Mouse (Mus musculus): Measurements from ENCODE around the gene Pdgfb. TPM values are rescaled to one million over a fixed set of nuclear protein-coding genes. Genes with fewer than 3 reads are reported as not detected.

The Pdgfb gene
- total and polyA plus RNA-seq, 2 experiments from 2014 or later = 9.2 to 24.4 TPM

DNA sequence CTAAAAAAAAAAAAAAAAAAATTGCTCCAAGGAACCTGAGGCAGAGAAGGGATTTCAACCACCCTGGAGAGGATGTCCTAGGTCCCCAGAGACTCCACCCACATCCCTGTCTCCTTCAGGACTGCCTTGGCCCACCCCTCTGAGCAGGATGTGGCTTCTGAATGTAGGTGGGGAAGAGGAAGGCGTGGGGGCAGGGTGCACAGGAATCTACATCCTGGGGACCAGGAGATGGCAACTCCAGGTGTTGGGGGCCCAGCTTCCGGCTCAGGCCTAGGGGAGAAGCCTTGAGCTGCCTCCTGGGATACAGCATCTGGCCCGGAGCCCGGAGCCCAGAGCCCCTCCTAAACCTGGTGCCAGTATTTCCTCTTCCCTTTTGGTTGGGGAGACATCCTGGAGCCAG is 35.3 kb upstream of the Pdgfb start:
- DNase-seq (ENCODE audit: low spot score) = no peak
- no peak for TF ChIP-seq CTCF (IDR thresholded peaks at IDR 0.05)
- Histone ChIP-seq H3K4me2 (ENCODE audit: low read depth, low read length, poor library complexity, severe bottlenecking) (no peak overlapping the region), H3K4me1 (ENCODE audit: insufficient read depth, low read length) (no peaks in the 10 kb centered on the region), H3K9ac (replicated peaks; ENCODE audit: low read length, poor library complexity, severe bottlenecking) (no peak overlapping the region), H3K27me3 (ENCODE audit: insufficient read depth, low read length) (no peaks in the 10 kb centered on the region), H3K36me3 (ENCODE audit: insufficient read depth, low read length) (no peaks in the 10 kb centered on the region), H3K4me3 (ENCODE audit: low read depth, low read length) (no peak overlapping the region), H3K27ac (ENCODE audit: low read depth, low read length) (no peak overlapping the region), H3K9me3 (ENCODE audit: low read length) (no peaks in the 10 kb centered on the region)
- WGBS = 63% methylated on average over 4 of the region's 4 CpGs
- ATAC-seq (ENCODE audit: low FRiP score) = no peak

DNA sequence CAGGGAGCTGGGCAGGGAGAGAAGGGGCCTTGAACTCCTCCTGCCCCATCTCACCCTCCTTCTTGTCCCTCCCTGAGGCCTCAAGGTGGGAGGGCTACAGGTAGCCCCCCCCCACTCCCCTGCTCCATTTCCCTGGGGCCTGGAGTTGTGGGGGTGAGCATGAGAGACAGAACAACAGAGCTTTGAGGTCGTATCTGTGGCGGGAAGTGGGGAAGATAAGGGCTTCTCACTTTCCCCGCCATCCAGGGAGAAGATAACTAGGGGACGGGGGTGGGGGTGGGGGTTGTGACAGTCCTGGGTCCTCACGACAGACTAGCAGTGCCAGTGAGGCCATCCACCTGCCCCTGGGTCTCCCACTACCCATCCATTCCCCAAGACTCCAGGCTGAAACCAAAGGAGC is 33.2 kb upstream of the Pdgfb start:
- Histone ChIP-seq H3K27ac (ENCODE audit: low read depth, low read length) (no peak overlapping the region), H3K9ac (replicated peaks; ENCODE audit: low read length, poor library complexity, severe bottlenecking) (no peak overlapping the region), H3K9me3 (ENCODE audit: low read length) (no peaks in the 10 kb centered on the region), H3K4me1 (ENCODE audit: insufficient read depth, low read length) (no peaks in the 10 kb centered on the region), H3K36me3 (ENCODE audit: insufficient read depth, low read length) (no peaks in the 10 kb centered on the region), H3K27me3 (ENCODE audit: insufficient read depth, low read length) (no peaks in the 10 kb centered on the region), H3K4me2 (ENCODE audit: low read depth, low read length, poor library complexity, severe bottlenecking) (no peak overlapping the region), H3K4me3 (ENCODE audit: low read depth, low read length) (no peak overlapping the region)
- no peak for TF ChIP-seq CTCF (IDR thresholded peaks at IDR 0.05)
- DNase-seq (ENCODE audit: low spot score) (no peak), ATAC-seq (ENCODE audit: low FRiP score) (no peak)
- 72% methylated on average over 5 of the region's 5 CpGs for WGBS

GRCm38 (mm10) chr15:80047242-80047641 is 32.5 kb upstream of the Pdgfb start:
- Histone ChIP-seq H3K9me3 (ENCODE audit: low read length) (no peaks in the 10 kb centered on the region), H3K4me1 (ENCODE audit: insufficient read depth, low read length) (no peaks in the 10 kb centered on the region), H3K4me3 (ENCODE audit: low read depth, low read length) (no peak overlapping the region), H3K4me2 (ENCODE audit: low read depth, low read length, poor library complexity, severe bottlenecking) (no peak overlapping the region), H3K36me3 (ENCODE audit: insufficient read depth, low read length) (no peaks in the 10 kb centered on the region), H3K9ac (replicated peaks; ENCODE audit: low read length, poor library complexity, severe bottlenecking) (no peak overlapping the region), H3K27ac (ENCODE audit: low read depth, low read length) (no peak overlapping the region), H3K27me3 (ENCODE audit: insufficient read depth, low read length) (no peaks in the 10 kb centered on the region)
- 79% methylated on average over 2 of the region's 2 CpGs for WGBS
- ATAC-seq (ENCODE audit: low FRiP score) (no peak), DNase-seq (ENCODE audit: low spot score) (no peak)
- TF ChIP-seq CTCF (IDR thresholded peaks at IDR 0.05) = no peak

GRCm38 (mm10) chr15:80045749-80046148 is 31.0 kb upstream of the Pdgfb start:
- no peak overlapping the region for H3K27ac ChIP-seq (ENCODE audit: low read depth, low read length)
- no peaks in the 10 kb centered on the region for H3K27me3 ChIP-seq (ENCODE audit: insufficient read depth, low read length)
- H3K9ac ChIP-seq (replicated peaks; ENCODE audit: low read length, poor library complexity, severe bottlenecking) = no peak overlapping the region
- 91% methylated on average over 2 of the region's 2 CpGs for WGBS
- H3K4me1 ChIP-seq (ENCODE audit: insufficient read depth, low read length) = no peaks in the 10 kb centered on the region
- H3K4me2 ChIP-seq (ENCODE audit: low read depth, low read length, poor library complexity, severe bottlenecking) = no peak overlapping the region
- H3K36me3 ChIP-seq (ENCODE audit: insufficient read depth, low read length) = no peaks in the 10 kb centered on the region
- no peaks in the 10 kb centered on the region for H3K9me3 ChIP-seq (ENCODE audit: low read length)
- ATAC-seq (ENCODE audit: low FRiP score) (no peak), DNase-seq (ENCODE audit: low spot score) (no peak)
- no peak overlapping the region for H3K4me3 ChIP-seq (ENCODE audit: low read depth, low read length)
- peak; percentile 31; the same call in 1 of the 2 replicates for TF ChIP-seq CTCF (IDR thresholded peaks at IDR 0.05)

- no peak for ATAC-seq (ENCODE audit: low FRiP score)
- no peaks in the 10 kb centered on the region for H3K4me1 ChIP-seq (ENCODE audit: insufficient read depth, low read length)
- no peak for DNase-seq (ENCODE audit: low spot score)
- no peak for TF ChIP-seq CTCF (IDR thresholded peaks at IDR 0.05)
- no peaks in the 10 kb centered on the region for H3K36me3 ChIP-seq (ENCODE audit: insufficient read depth, low read length)
- H3K4me3 ChIP-seq (ENCODE audit: low read depth, low read length) = no peak overlapping the region
- no peak overlapping the region for H3K27ac ChIP-seq (ENCODE audit: low read depth, low read length)
- no peaks in the 10 kb centered on the region for H3K9me3 ChIP-seq (ENCODE audit: low read length)
- 94% methylated on average over 10 of the region's 10 CpGs for WGBS
- H3K9ac ChIP-seq (replicated peaks; ENCODE audit: low read length, poor library complexity, severe bottlenecking) = no peak overlapping the region
- H3K4me2 ChIP-seq (ENCODE audit: low read depth, low read length, poor library complexity, severe bottlenecking) = no peak overlapping the region
- no peaks in the 10 kb centered on the region for H3K27me3 ChIP-seq (ENCODE audit: insufficient read depth, low read length)
Measured at GRCm38 (mm10) chr15:80044249-80044648, 29.5 kb upstream of the Pdgfb start.

DNA sequence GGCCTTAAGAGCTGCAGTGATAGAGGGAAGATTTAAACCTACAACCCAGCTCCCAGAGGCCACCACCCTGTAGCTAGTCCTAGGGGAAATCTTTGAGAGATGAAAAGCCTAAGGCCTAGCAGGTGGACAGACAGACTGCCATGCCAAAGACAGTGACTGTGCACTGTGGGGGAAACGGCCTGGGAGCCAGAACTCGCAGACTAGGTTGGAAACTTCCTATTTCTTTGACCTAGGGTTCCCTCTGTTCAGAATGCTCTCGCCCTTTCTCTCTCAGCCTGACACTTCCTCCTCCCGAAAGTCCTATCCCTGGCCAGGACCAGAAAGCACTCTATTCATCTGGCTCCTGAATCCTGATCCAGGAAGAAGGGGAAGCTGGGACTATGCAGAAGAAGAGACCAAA is 27.4 kb upstream of the Pdgfb start:
- no peak overlapping the region for H3K4me2 ChIP-seq (ENCODE audit: low read depth, low read length, poor library complexity, severe bottlenecking)
- DNase-seq (ENCODE audit: low spot score) (no peak), ATAC-seq (ENCODE audit: low FRiP score) (no peak)
- no peak for TF ChIP-seq CTCF (IDR thresholded peaks at IDR 0.05)
- H3K9ac ChIP-seq (replicated peaks; ENCODE audit: low read length, poor library complexity, severe bottlenecking) = no peak overlapping the region
- no peaks in the 10 kb centered on the region for H3K9me3 ChIP-seq (ENCODE audit: low read length)
- H3K4me3 ChIP-seq (ENCODE audit: low read depth, low read length) = no peak overlapping the region
- 78% methylated on average over 4 of the region's 4 CpGs for WGBS
- no peak overlapping the region for H3K27ac ChIP-seq (ENCODE audit: low read depth, low read length)
- no peaks in the 10 kb centered on the region for H3K27me3 ChIP-seq (ENCODE audit: insufficient read depth, low read length)
- no peaks in the 10 kb centered on the region for H3K4me1 ChIP-seq (ENCODE audit: insufficient read depth, low read length)
- no peaks in the 10 kb centered on the region for H3K36me3 ChIP-seq (ENCODE audit: insufficient read depth, low read length)

DNA sequence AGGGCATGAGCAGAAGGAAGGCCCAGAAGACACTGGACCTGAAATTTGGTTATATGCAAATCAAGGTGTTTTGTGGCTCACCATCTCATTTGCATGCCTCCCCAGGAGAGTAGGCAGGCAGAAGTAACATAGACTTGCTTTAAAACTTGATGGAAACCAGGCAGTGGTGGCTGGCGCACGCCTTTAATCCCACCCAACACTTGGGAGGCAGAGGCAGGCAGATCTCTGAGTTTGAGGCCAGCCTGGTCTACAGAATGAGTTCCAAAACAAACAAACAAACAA is 23.3 kb upstream of the Pdgfb start:
- WGBS = 94% methylated on average over 2 of the region's 2 CpGs
- H3K9ac ChIP-seq (replicated peaks; ENCODE audit: low read length, poor library complexity, severe bottlenecking) = no peak overlapping the region

More for the DNA sequence above, 23.3 kb upstream of the Pdgfb start:
- H3K27ac ChIP-seq (ENCODE audit: low read depth, low read length) = no peak overlapping the region
- H3K9me3 ChIP-seq (ENCODE audit: low read length) = no peaks in the 10 kb centered on the region
- no peaks in the 10 kb centered on the region for H3K4me1 ChIP-seq (ENCODE audit: insufficient read depth, low read length)
- H3K27me3 ChIP-seq (ENCODE audit: insufficient read depth, low read length) = no peaks in the 10 kb centered on the region
- no peak overlapping the region for H3K4me3 ChIP-seq (ENCODE audit: low read depth, low read length)
- DNase-seq (ENCODE audit: low spot score) = no peak
- no peak overlapping the region for H3K4me2 ChIP-seq (ENCODE audit: low read depth, low read length, poor library complexity, severe bottlenecking)
- no peak for TF ChIP-seq CTCF (IDR thresholded peaks at IDR 0.05)
- no peaks in the 10 kb centered on the region for H3K36me3 ChIP-seq (ENCODE audit: insufficient read depth, low read length)
- no peak for ATAC-seq (ENCODE audit: low FRiP score)
